ENCODE assay signal across 11 mouse cellular contexts in the genomic region with DNA sequence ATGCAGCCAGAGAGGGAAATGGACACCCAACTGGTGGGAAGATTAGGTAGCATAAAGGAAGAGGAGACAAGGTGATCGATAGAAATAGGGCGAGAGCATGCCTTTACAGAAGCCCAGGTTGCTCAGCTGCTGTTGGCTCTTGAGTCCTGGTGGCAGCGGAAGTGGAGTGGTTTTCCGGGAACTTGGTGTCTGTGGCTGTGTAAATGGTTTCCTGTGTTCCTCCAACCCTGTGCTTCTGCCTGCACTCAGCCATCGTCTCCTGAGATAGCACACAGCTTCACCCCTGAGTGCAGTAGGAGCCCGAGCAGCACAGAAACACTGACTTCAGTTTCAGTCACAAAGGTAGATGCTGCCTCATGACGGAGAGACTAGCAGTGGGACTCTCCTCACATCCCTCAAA.
DNase-seq lines count a peak whose midpoint lies in the region; ATAC-seq and TF ChIP-seq lines count a peak whose summit lies in the region.
"Had no signal": no experiment of that assay in that cellular context is flagged by ENCODE, and none has a peak within 500 bp of the region (broad histone marks: within the 10 kb centered on the region; RNA-seq: fewer than 3 reads in every experiment).

No protein-coding gene starts in this region.

- peaks cover 11% of the 10 kb centered on the region for H3K4me1 ChIP-seq in spleen, adult 2 months (ENCODE audit: control insufficient read depth, insufficient read depth, insufficient read length)
- H3K4me1 ChIP-seq: midbrain, embryonic 10.5 days had no signal

- peak; percentile 88 for ATAC-seq in inflammation-experienced regulatory T-cells, adult 6 months

- no peak for TF ChIP-seq CTCF in spleen, adult 2 months (IDR thresholded peaks at IDR 0.05; ENCODE audit: extremely low read depth, insufficient read depth, insufficient read length, insufficient replicate concordance)

- peak; percentile 34 to 50 for DNase-seq in spleen, adult 2 months (ENCODE audit: low read depth in 1 of 2, low spot score in 2 of 2)
- DNase-seq in spleen, postnatal 14 days (ENCODE audit: low spot score in 2 of 2): no peak
- peak; percentile 57 to 63 for DNase-seq in natural killer cell, adult 2 months (ENCODE audit: low spot score in 2 of 2)
- no peak for DNase-seq in adrenal gland, postnatal 25 days
- DNase-seq in heart, adult 18-20 months: no peak
- DNase-seq in cerebellum, postnatal 4 days (ENCODE audit: low spot score in 2 of 2): no peak
- DNase-seq: cerebellum, adult 9-10 months; retina, postnatal 1 day had no signal

- 13% methylated on average over 7 of the region's 7 CpGs for WGBS in spleen, adult 2 months

- H3K27me3 ChIP-seq in spleen, adult 2 months (ENCODE audit: control insufficient read depth, insufficient read depth, low read length): no peaks in the 10 kb centered on the region
- H3K27me3 ChIP-seq: CH12.LX had no signal

- TF ChIP-seq POLR2A in spleen, adult 2 months (IDR thresholded peaks at IDR 0.05; ENCODE audit: low read depth, low read length): no peak

- peak overlapping the region; percentile 23; the same call in 1 of the 2 replicates for H3K4me3 ChIP-seq in spleen, adult 2 months (ENCODE audit: extremely low read depth, insufficient read depth, insufficient read length)
- H3K4me3 ChIP-seq: midbrain, embryonic 10.5 days had no signal

- peak overlapping the region; percentile 54 for H3K27ac ChIP-seq in spleen, adult 2 months (ENCODE audit: insufficient read depth, low read length)
- H3K27ac ChIP-seq: midbrain, embryonic 10.5 days had no signal

- H3K36me3 ChIP-seq in spleen, adult 2 months (ENCODE audit: control insufficient read depth, insufficient read depth, low read length): no peaks in the 10 kb centered on the region
- H3K36me3 ChIP-seq: midbrain, embryonic 10.5 days had no signal

Comparison
In these comparisons a context has a peak if more than half of its experiments do, and no peak if none do; other contexts are left out.
1. DNase-seq: peak in spleen, adult 2 months (2 of 2) and natural killer cell, adult 2 months (2 of 2); none in spleen, postnatal 14 days (0 of 2), adrenal gland, postnatal 25 days (single experiment), heart, adult 18-20 months (0 of 2) and cerebellum, postnatal 4 days (0 of 2).